Comparison of ENCODE assay signal across 35 mouse cellular contexts in genomic region chr4:123921055-123921565, GRCm38 (mm10). TPM values are rescaled to one million over a fixed set of nuclear protein-coding genes. Genes with fewer than 3 reads are reported as not detected.
DNase-seq lines count a peak whose midpoint lies in the region; ATAC-seq and TF ChIP-seq lines count a peak whose summit lies in the region.
"Had no signal": no experiment of that assay in that cellular context is flagged by ENCODE, and none has a peak within 500 bp of the region (broad histone marks: within the 10 kb centered on the region; RNA-seq: fewer than 3 reads in every experiment).

No protein-coding gene starts in this region.

- no peak overlapping the region for H3K4me3 ChIP-seq in liver, postnatal 0 days (ENCODE audit: low read depth, low read length)
- H3K4me3 ChIP-seq in liver, embryonic 12.5 days, result no peak overlapping the region
- no peak overlapping the region for H3K4me3 ChIP-seq in MEL (ENCODE audit: control insufficient read depth in 1 of 2, insufficient read depth in 1 of 2, low read depth in 2 of 2, low read length in 2 of 2)
- H3K4me3 ChIP-seq in bone marrow macrophage, adult 2 months (ENCODE audit: insufficient read depth, low read length), result no peak overlapping the region
- no peak overlapping the region for H3K4me3 ChIP-seq in stomach, postnatal 0 days (ENCODE audit: low read depth, low read length)
- no peak overlapping the region for H3K4me3 ChIP-seq in hindbrain, embryonic 13.5 days
- H3K4me3 ChIP-seq: embryonic facial prominence, embryonic 10.5 days; embryonic facial prominence, embryonic 15.5 days; forebrain, embryonic 12.5 days; heart, embryonic 13.5 days; hindbrain, embryonic 15.5 days; limb, embryonic 10.5 days; limb, embryonic 15.5 days had no signal

- no peak overlapping the region for H3K9ac ChIP-seq in liver, postnatal 0 days (replicated peaks)
- no peak overlapping the region for H3K9ac ChIP-seq in liver, embryonic 12.5 days
- no peak overlapping the region for H3K9ac ChIP-seq in MEL (ENCODE audit: control insufficient read depth, low read depth, low read length, poor library complexity, severe bottlenecking)
- H3K9ac ChIP-seq in stomach, postnatal 0 days (ENCODE audit: low read length), result no peak overlapping the region
- H3K9ac ChIP-seq in hindbrain, embryonic 13.5 days, result no peak overlapping the region
- H3K9ac ChIP-seq: embryonic facial prominence, embryonic 15.5 days; forebrain, embryonic 12.5 days; forebrain, postnatal 0 days; heart, embryonic 13.5 days; hindbrain, embryonic 15.5 days; limb, embryonic 15.5 days had no signal

- no peak for DNase-seq in liver, postnatal 0 days
- DNase-seq in MEL (ENCODE audit: low read depth, low spot score), result no peak
- no peak for DNase-seq in stomach, postnatal 0 days (ENCODE audit: low spot score)
- DNase-seq: adrenal gland, postnatal 25 days; B cell, adult 2 months; cerebellum, adult 2 months; cerebellum, postnatal 25 days; forebrain, postnatal 0 days; gastrocnemius, postnatal 10 days; heart, postnatal 10 days; kidney, adult 11 months; kidney, postnatal 14 days; layer of hippocampus, adult 9-11 months; midbrain, embryonic 14.5 days; thymus, postnatal 4 days had no signal

- TF ChIP-seq RAD21 in MEL (IDR thresholded peaks at IDR 0.05; ENCODE audit: low read depth, low read length), result no peak

- H3K36me3 ChIP-seq in liver, postnatal 0 days (replicated peaks; ENCODE audit: insufficient read depth, low read length), result peaks cover 42% of the 10 kb centered on the region
- H3K36me3 ChIP-seq in liver, embryonic 12.5 days, result peaks cover 54% of the 10 kb centered on the region
- H3K36me3 ChIP-seq in MEL (ENCODE audit: control insufficient read depth in 1 of 2, insufficient read depth in 2 of 2, low read length in 2 of 2), result peaks cover 9 to 14% of the 10 kb centered on the region in 2 experiments
- peaks cover 6% of the 10 kb centered on the region for H3K36me3 ChIP-seq in stomach, postnatal 0 days (ENCODE audit: control insufficient read depth, insufficient read depth, low read length)
- peaks cover 50% of the 10 kb centered on the region for H3K36me3 ChIP-seq in hindbrain, embryonic 13.5 days

- no peaks in the 10 kb centered on the region for H3K9me3 ChIP-seq in liver, postnatal 0 days (ENCODE audit: low read length)
- H3K9me3 ChIP-seq in liver, embryonic 12.5 days (replicated peaks), result no peaks in the 10 kb centered on the region
- H3K9me3 ChIP-seq in MEL (replicated peaks; ENCODE audit: insufficient read depth, low read length), result no peaks in the 10 kb centered on the region
- no peaks in the 10 kb centered on the region for H3K9me3 ChIP-seq in stomach, postnatal 0 days (ENCODE audit: control insufficient read depth, low read length)
- no peaks in the 10 kb centered on the region for H3K9me3 ChIP-seq in hindbrain, embryonic 13.5 days
- H3K9me3 ChIP-seq: embryonic facial prominence, embryonic 10.5 days; embryonic facial prominence, embryonic 15.5 days; forebrain, embryonic 12.5 days; heart, embryonic 13.5 days; hindbrain, embryonic 15.5 days; limb, embryonic 10.5 days; limb, embryonic 15.5 days had no signal

- TF ChIP-seq EP300 in liver, postnatal 0 days (IDR thresholded peaks at IDR 0.05; ENCODE audit: low read depth), result no peak
- TF ChIP-seq EP300 in MEL (IDR thresholded peaks at IDR 0.05; ENCODE audit: low read depth in 1 of 2, low read length in 2 of 2), result no peak
- TF ChIP-seq EP300 in stomach, postnatal 0 days (optimal IDR thresholded peaks at IDR 0.05), result no peak

- no peak overlapping the region for H3K4me2 ChIP-seq in liver, postnatal 0 days (ENCODE audit: low read depth, low read length)
- H3K4me2 ChIP-seq in liver, embryonic 12.5 days, result no peak overlapping the region
- H3K4me2 ChIP-seq in stomach, postnatal 0 days (replicated peaks; ENCODE audit: low read depth), result no peak overlapping the region
- no peak overlapping the region for H3K4me2 ChIP-seq in hindbrain, embryonic 13.5 days
- H3K4me2 ChIP-seq: embryonic facial prominence, embryonic 15.5 days; forebrain, embryonic 12.5 days; heart, embryonic 13.5 days; hindbrain, embryonic 15.5 days; limb, embryonic 15.5 days had no signal

- no peak for TF ChIP-seq POLR2A in MEL (IDR thresholded peaks at IDR 0.05; ENCODE audit: control insufficient read depth in 1 of 2, insufficient read depth in 1 of 2, low read depth in 1 of 2, low read length in 2 of 2, poor library complexity in 1 of 2)
- no peak for TF ChIP-seq POLR2A in bone marrow macrophage, adult 2 months (IDR thresholded peaks at IDR 0.05; ENCODE audit: borderline replicate concordance, low read depth, low read length)

- H3K27ac ChIP-seq in liver, postnatal 0 days (ENCODE audit: low read depth), result 0 out of 2 replicates have a peak overlapping the region, but pooled peaks have one; percentile 2
- H3K27ac ChIP-seq in liver, embryonic 12.5 days, result no peak overlapping the region
- H3K27ac ChIP-seq in MEL (ENCODE audit: control insufficient read depth, low read depth, low read length), result no peak overlapping the region
- peak overlapping the region; percentile 86 for H3K27ac ChIP-seq in bone marrow macrophage, adult 2 months (ENCODE audit: insufficient read depth, low read depth, low read length)
- H3K27ac ChIP-seq in stomach, postnatal 0 days (replicated peaks), result 0 out of 2 replicates have a peak overlapping the region, but pooled peaks have one; percentile 49
- H3K27ac ChIP-seq in hindbrain, embryonic 13.5 days, result no peak overlapping the region
- H3K27ac ChIP-seq: embryonic facial prominence, embryonic 10.5 days; embryonic facial prominence, embryonic 15.5 days; forebrain, embryonic 12.5 days; heart, embryonic 13.5 days; hindbrain, embryonic 15.5 days; limb, embryonic 10.5 days; limb, embryonic 15.5 days had no signal

- TF ChIP-seq CTCF in liver, postnatal 0 days (IDR thresholded peaks at IDR 0.05; ENCODE audit: low read depth), result no peak
- no peak for TF ChIP-seq CTCF in MEL (IDR thresholded peaks at IDR 0.05 in 2 of 3, conservative IDR thresholded peaks at IDR 0.05 in 1 of 3; ENCODE audit: control insufficient read depth in 1 of 3, insufficient read depth in 1 of 3, low read depth in 2 of 3, low read length in 3 of 3, poor library complexity in 1 of 3, severe bottlenecking in 1 of 3)
- no peak for TF ChIP-seq CTCF in bone marrow macrophage, adult 2 months (IDR thresholded peaks at IDR 0.05; ENCODE audit: low read depth, low read length)
- no peak for TF ChIP-seq CTCF in stomach, postnatal 0 days (IDR thresholded peaks at IDR 0.05; ENCODE audit: low read depth)

- H3K79me2 ChIP-seq in MEL (ENCODE audit: control insufficient read depth, insufficient read depth, low read length, poor library complexity), result peaks cover 31% of the 10 kb centered on the region

- ATAC-seq in liver, postnatal 0 days, result no peak
- ATAC-seq in liver, embryonic 12.5 days, result no peak
- ATAC-seq in stomach, postnatal 0 days (ENCODE audit: low FRiP score, low TSS enrichment), result no peak
- ATAC-seq in hindbrain, embryonic 13.5 days (ENCODE audit: low FRiP score), result no peak
- ATAC-seq: forebrain, postnatal 0 days; inflammation-experienced regulatory T-cells, adult 6 months had no signal

- H3K27me3 ChIP-seq in liver, postnatal 0 days (ENCODE audit: insufficient read depth, low read length), result no peaks in the 10 kb centered on the region
- H3K27me3 ChIP-seq in liver, embryonic 12.5 days (replicated peaks), result no peaks in the 10 kb centered on the region
- H3K27me3 ChIP-seq in MEL (ENCODE audit: control insufficient read depth in 1 of 2, insufficient read depth in 2 of 2, low read length in 2 of 2), result no peaks in the 10 kb centered on the region
- no peaks in the 10 kb centered on the region for H3K27me3 ChIP-seq in stomach, postnatal 0 days (ENCODE audit: control insufficient read depth, insufficient read depth, low read length)
- no peaks in the 10 kb centered on the region for H3K27me3 ChIP-seq in hindbrain, embryonic 13.5 days
- H3K27me3 ChIP-seq: embryonic facial prominence, embryonic 15.5 days; forebrain, embryonic 12.5 days; heart, embryonic 13.5 days; hindbrain, embryonic 15.5 days; limb, embryonic 15.5 days had no signal

- 78% methylated on average over 4 of the region's 4 CpGs for WGBS in liver, postnatal 0 days (ENCODE audit: insufficient replicate concordance)
- 85% methylated on average over 4 of the region's 4 CpGs for WGBS in liver, embryonic 12.5 days (ENCODE audit: insufficient replicate concordance)
- 69% methylated on average over 4 of the region's 4 CpGs for WGBS in stomach, postnatal 0 days
- 94% methylated on average over 4 of the region's 4 CpGs for WGBS in hindbrain, embryonic 13.5 days

- peaks cover 26% of the 10 kb centered on the region for H3K4me1 ChIP-seq in liver, postnatal 0 days (ENCODE audit: insufficient read depth)
- peaks cover 24% of the 10 kb centered on the region for H3K4me1 ChIP-seq in liver, embryonic 12.5 days
- H3K4me1 ChIP-seq in MEL (ENCODE audit: control insufficient read depth in 1 of 2, insufficient read depth in 2 of 2, low read length in 2 of 2), result peaks cover 0 to 11% of the 10 kb centered on the region in 2 experiments; a peak in 2 of 4 replicates
- peaks cover 36% of the 10 kb centered on the region for H3K4me1 ChIP-seq in bone marrow macrophage, adult 2 months (ENCODE audit: control insufficient read depth, insufficient read depth, low read length)
- peaks cover 3% of the 10 kb centered on the region for H3K4me1 ChIP-seq in stomach, postnatal 0 days (replicated peaks; ENCODE audit: control insufficient read depth, insufficient read depth)
- H3K4me1 ChIP-seq in hindbrain, embryonic 13.5 days (replicated peaks), result peaks cover 19% of the 10 kb centered on the region

RNA-seq across cellular contexts. Expression of gene 4930535I16Rik, which starts 3.3 kb away (rescaled TPM):
- not detected in 2 replicates for polyA plus RNA-seq in liver, postnatal 0 days (2015; fragmentation: Nextera tagmentation; extraction: Ambion mirVana)
- polyA plus RNA-seq in liver, embryonic 12.5 days (2016; fragmentation: Nextera tagmentation; extraction: Ambion mirVana), result not detected in 2 replicates
- total RNA-seq in MEL (2012; rRNA removed), result 1.3 and 2.1 TPM in 2 replicates
- polyA plus RNA-seq in MEL (2012; ENCODE audit: insufficient read depth in 1 of 2, insufficient read length in 2 of 2, low read depth in 1 of 2, low replicate concordance in 2 of 2, missing spikeins in 1 of 2), result not detected
- not detected in 2 replicates for polyA plus RNA-seq in bone marrow macrophage, adult 2 months (2012; ENCODE audit: insufficient read depth, insufficient read length, missing spikeins)
- not detected in 2 replicates for polyA plus RNA-seq in stomach, postnatal 0 days (2015; fragmentation: Nextera tagmentation; extraction: Ambion mirVana)
- polyA plus RNA-seq in hindbrain, embryonic 13.5 days (2015; fragmentation: Nextera tagmentation; extraction: Ambion mirVana), result not detected in 2 replicates
- total RNA-seq: adrenal gland, postnatal 25 days; forebrain, postnatal 0 days; gastrocnemius, postnatal 10 days; heart, postnatal 10 days; hematopoietic stem cell, adult 5-6 weeks; left cerebral cortex, postnatal 10 days; monocyte, adult 5-6 weeks had no signal
- polyA plus RNA-seq: brain, embryonic 14.5 days; cerebellum, adult 2 months; embryonic facial prominence, embryonic 10.5 days; embryonic facial prominence, embryonic 15.5 days; forebrain, embryonic 12.5 days; forebrain, postnatal 0 days; gonadal fat pad, adult 2 months; heart, embryonic 13.5 days; hindbrain, embryonic 15.5 days; inflammation-experienced regulatory T-cells, adult 6 months; kidney, embryonic 14.5 days; limb, embryonic 10.5 days; limb, embryonic 15.5 days; liver, embryonic 16.5 days; midbrain, embryonic 14.5 days; neural tube, embryonic 14.5 days; thymus, postnatal 0 days had no signal

RNA-seq across cellular contexts. Expression of gene Rragc, which starts 3.9 kb away (rescaled TPM):
- polyA plus RNA-seq in liver, postnatal 0 days (2015; fragmentation: Nextera tagmentation; extraction: Ambion mirVana), result 20.0 and 20.1 TPM in 2 replicates
- 38.4 and 38.8 TPM in 2 replicates for polyA plus RNA-seq in liver, embryonic 12.5 days (2016; fragmentation: Nextera tagmentation; extraction: Ambion mirVana)
- total RNA-seq in MEL (2012; rRNA removed), result 19.5 and 21.0 TPM in 2 replicates
- 10 to 100 TPM in 1 of 2 experiments, not detected in 1; 36.6 TPM for polyA plus RNA-seq in MEL (2012; ENCODE audit: insufficient read depth in 1 of 2, insufficient read length in 2 of 2, low read depth in 1 of 2, low replicate concordance in 2 of 2, missing spikeins in 1 of 2)
- polyA plus RNA-seq in bone marrow macrophage, adult 2 months (2012; ENCODE audit: insufficient read depth, insufficient read length, missing spikeins), result 176 and 196 TPM in 2 replicates
- polyA plus RNA-seq in stomach, postnatal 0 days (2015; fragmentation: Nextera tagmentation; extraction: Ambion mirVana), result 38.3 and 41.2 TPM in 2 replicates
- 46.3 and 47.0 TPM in 2 replicates for polyA plus RNA-seq in hindbrain, embryonic 13.5 days (2015; fragmentation: Nextera tagmentation; extraction: Ambion mirVana)

RNA-seq across cellular contexts. Expression of gene Mycbp, which starts 16.5 kb away (rescaled TPM):
- 43.5 and 44.5 TPM in 2 replicates for polyA plus RNA-seq in liver, postnatal 0 days (2015; fragmentation: Nextera tagmentation; extraction: Ambion mirVana)
- 79.5 and 79.7 TPM in 2 replicates for polyA plus RNA-seq in liver, embryonic 12.5 days (2016; fragmentation: Nextera tagmentation; extraction: Ambion mirVana)
- total RNA-seq in MEL (2012; rRNA removed), result 50.6 and 54.2 TPM in 2 replicates
- polyA plus RNA-seq in MEL (2012; ENCODE audit: insufficient read depth in 1 of 2, insufficient read length in 2 of 2, low read depth in 1 of 2, low replicate concordance in 2 of 2, missing spikeins in 1 of 2), result 10 to 100 TPM in 1 of 2 experiments, not detected in 1; 86.6 TPM
- 17.1 and 21.1 TPM in 2 replicates for polyA plus RNA-seq in bone marrow macrophage, adult 2 months (2012; ENCODE audit: insufficient read depth, insufficient read length, missing spikeins)
- 82.4 and 90.3 TPM in 2 replicates for polyA plus RNA-seq in stomach, postnatal 0 days (2015; fragmentation: Nextera tagmentation; extraction: Ambion mirVana)
- 31.5 and 46.3 TPM in 2 replicates for polyA plus RNA-seq in hindbrain, embryonic 13.5 days (2015; fragmentation: Nextera tagmentation; extraction: Ambion mirVana)

Comparison
In these comparisons a context has a peak if more than half of its experiments do, and no peak if none do; other contexts are left out.
1. H3K27ac ChIP-seq: peak in liver, postnatal 0 days (single experiment), bone marrow macrophage, adult 2 months (single experiment) and stomach, postnatal 0 days (single experiment); none in liver, embryonic 12.5 days (single experiment), MEL (single experiment) and hindbrain, embryonic 13.5 days (single experiment).